Mouse (Mus musculus): ENCODE data around the gene Arl13b. TPM values are rescaled to one million over a fixed set of nuclear protein-coding genes. Genes with fewer than 3 reads are reported as not detected.

Gene Arl13b
- 1 to 10 TPM; 7.4 to 8.6 TPM for polyA plus RNA-seq (2017; shearing (Covaris generic))

DNA sequence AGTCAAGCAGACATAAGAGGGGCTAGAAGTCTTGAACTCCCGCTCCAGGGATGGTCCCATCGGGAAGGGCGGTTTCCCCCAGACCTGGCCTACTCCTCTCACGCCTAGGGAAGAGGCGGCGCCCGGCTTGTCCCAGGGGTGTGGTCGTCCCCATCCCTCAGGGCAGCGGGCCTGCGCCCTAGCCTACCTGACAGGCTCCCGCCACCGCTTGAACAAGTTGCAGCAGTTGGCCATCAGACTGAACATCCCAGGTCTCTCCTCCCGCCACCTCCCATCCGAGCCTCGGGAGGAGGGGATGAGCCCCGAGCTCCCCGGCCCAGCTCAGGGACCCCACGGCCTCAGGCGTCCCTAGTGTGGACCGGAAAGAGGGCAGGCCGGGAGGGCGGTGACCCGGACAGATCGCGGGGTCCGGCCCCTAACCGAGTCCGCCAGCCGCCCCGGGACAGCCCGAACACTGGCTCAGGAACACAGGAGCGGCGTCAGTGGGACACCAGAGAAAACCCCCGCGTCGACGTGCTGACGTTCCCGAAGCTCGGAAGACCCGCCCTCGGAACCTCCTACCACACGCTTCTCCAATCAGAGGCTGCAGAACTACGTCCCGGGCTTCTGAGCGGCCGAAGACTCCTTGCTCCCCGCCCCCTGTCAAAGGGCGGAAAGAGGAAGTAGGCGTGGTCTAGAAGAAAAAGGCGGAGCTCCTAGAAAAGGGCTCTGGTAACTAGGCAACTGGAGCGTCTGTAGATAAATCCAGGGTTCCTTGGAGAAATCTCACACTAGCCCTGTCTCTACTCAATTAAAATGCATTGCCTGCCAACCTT is at the start of gene Arl13b:
Gene Arl13b, minus strand, starts transcription at position 543 of the 815 bp plus-strand sequence.
- ATAC-seq = peak; percentile 98

DNA sequence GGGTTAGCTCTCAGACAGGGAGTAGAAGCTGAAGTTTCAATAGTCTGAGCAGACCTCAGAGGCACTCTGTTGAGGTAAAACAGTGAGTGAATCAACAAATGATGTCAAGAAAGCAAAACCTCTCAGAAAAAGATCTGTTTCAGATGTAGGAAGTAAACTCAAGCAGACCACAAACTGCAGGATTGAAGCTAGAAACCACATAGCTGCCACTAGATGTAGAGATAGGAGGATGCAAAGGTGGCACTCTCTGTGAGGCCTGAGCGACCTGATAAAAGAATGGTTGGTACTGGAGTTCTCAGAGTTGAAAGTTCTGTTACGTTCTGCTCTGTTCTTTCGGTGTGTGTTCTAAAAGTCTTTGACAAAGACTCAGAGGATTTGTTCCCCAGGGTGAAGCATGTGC is 49.0 kb upstream of the Arl13b start:
- ATAC-seq = peak; percentile 68

DNA sequence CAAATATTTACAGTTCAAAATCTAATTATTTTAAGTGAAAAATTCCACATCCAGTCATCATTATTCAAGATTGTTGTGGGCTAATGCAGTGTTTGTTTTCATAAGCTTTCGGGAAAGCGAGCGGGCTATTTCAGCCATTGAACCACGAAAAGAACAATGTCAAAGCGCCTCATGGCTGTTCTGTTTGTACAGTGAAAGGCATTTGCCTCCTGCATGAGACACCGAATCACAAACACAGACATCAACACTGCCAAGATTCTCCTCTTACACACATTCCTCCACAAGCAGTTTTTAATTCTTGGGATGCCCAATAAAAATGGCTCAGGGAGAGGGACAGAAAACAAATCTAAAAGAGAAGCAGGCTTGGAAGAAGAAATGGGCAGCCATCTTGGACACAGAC is 27.2 kb upstream of the Arl13b start:
- ATAC-seq = no peak

DNA sequence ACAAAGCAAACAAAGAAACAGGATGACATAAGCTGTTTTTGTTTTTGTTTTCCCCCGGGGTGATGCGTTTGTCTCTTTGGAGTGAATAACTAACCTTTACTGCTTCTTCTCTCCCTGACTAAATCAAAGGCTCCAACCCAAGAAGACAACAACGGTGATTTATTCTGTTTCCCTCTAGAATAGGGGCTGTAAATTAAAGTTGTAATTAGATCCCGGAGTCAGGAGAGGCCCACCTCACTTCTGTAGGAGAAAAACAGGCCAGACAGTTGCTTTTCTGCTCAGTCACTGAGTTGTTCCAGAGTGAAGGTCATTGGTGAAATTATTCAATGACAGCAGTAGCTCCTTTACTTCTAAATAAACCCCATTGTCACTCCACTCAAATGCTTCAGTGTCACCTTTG is 26.3 kb upstream of the Arl13b start:
- ATAC-seq = no peak

GRCm38 (mm10) chr16:62872688-62873117 is 25.9 kb upstream of the Arl13b start:
- ATAC-seq = no peak

DNA sequence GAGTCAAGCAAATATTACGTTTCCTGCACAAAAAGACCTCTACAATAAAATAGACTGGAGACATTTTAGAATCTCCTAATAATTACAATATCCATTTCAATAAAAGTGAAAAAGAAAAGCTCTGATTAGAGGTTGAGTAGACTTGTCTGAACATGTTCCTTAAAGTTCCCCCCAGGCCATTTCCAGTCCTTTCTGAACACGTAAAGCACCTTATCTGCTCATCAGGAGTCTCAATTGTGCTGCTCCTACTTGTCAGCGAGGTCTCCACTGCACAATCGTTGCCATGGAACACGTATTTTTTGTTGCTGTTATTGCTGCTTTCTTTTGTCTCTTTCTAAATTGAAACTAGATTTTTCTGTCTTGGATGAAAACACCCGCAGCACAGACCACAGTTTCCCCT is 14.6 kb upstream of the Arl13b start:
- ATAC-seq = no peak

- no peak for ATAC-seq
These were observed 13.3 kb upstream of the Arl13b start for GRCm38 (mm10) chr16:62860140-62860539.

- ATAC-seq = peak; percentile 68
These were observed 11.2 kb upstream of the Arl13b start for GRCm38 (mm10) chr16:62858018-62858417.

DNA sequence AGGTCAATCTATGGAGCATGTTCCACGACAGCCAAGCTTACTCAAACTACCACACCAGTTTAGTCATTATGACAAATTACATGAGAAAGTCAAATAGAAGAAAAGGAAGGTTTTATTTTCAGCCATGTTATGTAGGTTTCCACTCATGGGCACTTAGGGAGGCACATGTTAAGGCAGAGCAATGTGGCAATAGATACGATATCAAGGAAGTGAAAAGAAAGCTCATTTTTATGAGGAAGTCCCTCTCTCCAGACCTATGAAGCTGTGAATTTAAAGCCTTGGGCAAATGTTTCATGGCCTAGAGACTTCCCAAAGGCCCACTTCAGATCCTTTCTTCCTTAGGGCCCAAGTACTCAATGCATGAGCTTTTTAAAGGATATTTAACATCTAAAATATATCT is 10.7 kb upstream of the Arl13b start:
- ATAC-seq = no peak

DNA sequence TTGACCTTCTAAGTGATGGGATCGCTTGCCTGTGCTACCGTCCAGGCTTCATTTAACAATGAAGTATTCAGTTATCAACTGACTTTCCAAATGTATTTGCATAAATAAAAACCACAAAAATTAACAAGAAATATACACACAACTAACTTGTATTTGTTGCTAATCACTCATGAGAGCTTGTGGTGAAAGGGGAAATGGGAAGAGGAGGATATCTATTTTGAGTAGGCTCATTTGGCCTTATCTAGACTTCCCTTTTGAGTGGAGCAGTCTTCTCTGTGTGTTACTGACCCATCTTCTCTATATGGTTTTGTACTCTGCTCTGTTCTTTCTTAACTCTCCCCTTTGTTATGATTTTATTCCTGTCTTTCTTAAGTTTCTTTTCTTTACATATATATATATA is 9.4 kb upstream of the Arl13b start:
- no peak for ATAC-seq

GRCm38 (mm10) chr16:62855385-62855784 is 8.5 kb upstream of the Arl13b start:
- no peak for ATAC-seq

- ATAC-seq = peak; percentile 70
These were observed 7.6 kb upstream of the Arl13b start, which contains the start of gene Pros1 for GRCm38 (mm10) chr16:62854191-62855068. TSS of gene Pros1 (plus strand) at chr16:62854307.

DNA sequence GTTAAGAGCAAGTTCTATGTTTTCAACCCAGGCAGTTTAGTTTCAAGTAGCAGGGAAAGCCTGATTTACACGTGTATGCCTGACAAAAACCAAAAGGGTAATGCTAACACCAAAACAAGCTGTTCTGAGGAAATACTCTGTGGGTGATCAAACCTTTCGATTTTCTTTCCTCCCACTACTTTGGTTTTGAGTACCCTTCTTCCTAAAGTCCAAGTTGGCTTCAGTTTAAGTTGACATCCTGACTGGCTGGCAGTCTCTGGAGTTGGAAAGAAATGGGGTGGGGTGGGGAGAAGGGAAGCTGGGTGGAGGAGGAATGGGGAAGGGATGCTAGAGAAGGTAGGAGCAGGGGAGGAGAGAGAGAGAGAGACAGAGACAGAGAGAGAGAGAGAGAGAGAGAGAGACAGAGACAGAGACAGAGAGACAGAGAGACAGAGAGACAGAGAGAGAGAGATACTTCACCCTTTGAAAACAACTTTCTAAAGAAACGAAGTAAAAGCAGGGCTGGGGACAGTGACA is 6.8 kb upstream of the Arl13b start:
- peak; percentile 20 for ATAC-seq

GRCm38 (mm10) chr16:62852464-62853252 is 5.8 kb upstream of the Arl13b start:
- ATAC-seq = peak; percentile 30

DNA sequence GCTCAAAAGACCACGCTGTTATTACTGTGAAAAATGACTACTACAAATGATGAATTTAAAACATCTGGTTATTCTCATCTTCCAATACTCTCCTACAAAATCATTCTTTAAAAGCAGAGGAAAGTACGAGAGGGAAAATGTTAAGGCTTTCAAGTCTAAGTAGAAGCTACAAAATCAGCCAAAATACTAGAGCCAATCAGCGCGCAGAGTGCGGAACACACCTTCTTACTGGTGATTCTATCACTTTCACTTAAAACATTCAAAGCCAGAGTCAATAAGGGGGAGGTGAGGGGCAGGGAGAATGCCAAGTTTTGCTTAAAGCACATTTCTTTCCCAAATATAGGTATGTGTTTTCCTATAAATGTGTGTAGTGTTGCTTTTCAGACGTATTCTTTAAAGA is 1.5 kb downstream of the Arl13b start:
- no peak for ATAC-seq

DNA sequence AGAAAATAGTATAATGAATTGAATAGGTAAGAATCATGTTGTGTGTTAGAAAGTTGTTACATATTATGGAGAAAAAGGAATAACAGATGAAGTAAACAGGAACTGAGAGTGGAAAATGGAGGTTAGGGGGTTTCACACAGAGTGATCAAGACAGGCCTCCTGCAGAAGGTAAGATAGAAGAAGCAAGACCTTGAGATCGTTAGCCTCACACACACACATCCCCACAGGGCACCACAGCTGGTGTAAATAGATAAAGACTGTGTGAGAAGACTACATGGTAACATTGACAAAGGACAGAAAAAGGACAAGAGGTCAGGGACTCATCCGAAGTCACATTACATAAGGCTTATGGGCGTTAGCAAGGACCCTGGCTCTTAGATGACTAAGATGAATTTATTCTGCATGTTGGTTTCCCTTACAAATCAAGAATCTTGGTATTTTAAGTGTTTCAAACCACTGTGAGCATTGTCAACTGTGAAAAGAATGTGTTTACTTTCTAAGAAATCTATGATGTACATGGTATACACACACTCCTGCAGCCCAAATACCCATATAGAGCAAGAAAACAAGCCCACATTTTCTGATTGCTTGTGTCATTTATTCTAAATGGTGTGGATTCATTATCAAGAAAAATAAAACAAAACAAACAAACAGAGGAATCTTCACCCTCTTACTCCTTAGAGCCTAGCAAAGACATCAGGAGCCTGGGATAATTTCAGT is 12.7 kb downstream of the Arl13b start:
- peak; percentile 37 for ATAC-seq

- peak; percentile 87 for ATAC-seq
These were observed 14.4 kb downstream of the Arl13b start for GRCm38 (mm10) chr16:62832481-62832880.

GRCm38 (mm10) chr16:62832027-62832426 is 14.8 kb downstream of the Arl13b start:
- ATAC-seq = peak; percentile 41

DNA sequence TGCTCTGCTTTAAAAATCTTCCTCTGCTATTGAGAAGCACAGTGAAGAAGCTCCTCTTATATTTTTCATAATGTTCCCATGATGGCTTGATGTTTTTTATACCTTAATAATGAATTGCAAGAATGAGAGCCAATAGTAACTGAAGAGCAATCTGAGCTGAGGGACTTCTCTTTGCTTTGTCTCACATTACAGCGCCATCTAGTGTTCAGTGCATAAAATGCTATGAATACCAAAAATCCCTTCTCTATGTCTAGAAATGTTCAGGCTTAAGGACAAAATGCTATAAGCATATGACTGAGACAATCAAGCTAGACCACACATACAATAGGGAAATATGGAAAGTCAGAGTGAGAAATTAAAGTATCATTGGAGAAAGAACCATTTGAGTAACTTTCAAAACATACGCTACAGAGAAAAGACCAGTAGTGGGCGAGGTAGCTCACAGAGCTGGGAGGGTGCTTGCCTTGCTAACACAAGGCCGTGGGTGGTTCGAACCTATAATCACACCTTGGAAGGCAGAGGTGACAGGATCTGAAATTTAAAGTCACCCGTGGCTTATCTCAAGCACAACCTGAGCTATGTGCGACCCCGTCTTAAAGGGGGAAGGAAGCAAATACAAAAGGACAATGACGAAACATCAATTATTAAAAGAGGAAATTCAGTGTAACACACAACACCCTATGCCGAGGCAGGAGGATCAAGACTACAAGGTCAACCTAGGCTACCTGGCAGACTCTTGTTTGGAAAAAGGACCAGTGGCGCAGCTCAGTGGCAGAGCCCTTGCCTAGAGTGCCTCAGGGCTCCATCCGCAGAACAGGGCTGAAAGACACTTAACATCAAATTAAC is 20.5 kb downstream of the Arl13b start:
- ATAC-seq = peak; percentile 87

DNA sequence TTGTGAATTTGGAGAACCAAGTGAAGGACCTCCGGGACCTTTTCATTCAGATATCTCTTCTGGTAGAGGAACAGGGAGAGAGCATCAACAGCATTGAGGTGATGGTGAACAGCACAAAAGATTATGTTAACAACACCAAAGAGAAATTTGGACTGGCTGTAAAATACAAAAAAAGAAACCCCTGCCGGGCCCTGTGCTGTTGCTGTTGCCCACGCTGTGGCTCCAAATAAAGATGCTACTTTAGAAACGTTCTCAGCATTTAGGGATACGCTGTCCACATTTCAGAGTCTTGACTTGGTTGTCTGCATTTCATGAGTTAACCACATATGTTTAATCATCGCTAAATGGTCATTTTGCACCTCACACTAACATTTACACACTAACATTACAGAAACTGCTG is 24.4 kb downstream of the Arl13b start:
- no peak for ATAC-seq

GRCm38 (mm10) chr16:62814491-62814890 is 32.3 kb downstream of the Arl13b start, which contains the start of gene Stx19:
TSS of gene Stx19 (plus strand) at chr16:62814676.
- no peak for ATAC-seq

Measured in CD4-positive, CD25-positive, alpha-beta regulatory T cell, adult 4 months (primary cell).